Mouse (Mus musculus) megakaryocyte-erythroid progenitor cell, adult 5-6 weeks (primary cell): ENCODE measurements around the gene Tmem138. TPM values are rescaled to one million over a fixed set of nuclear protein-coding genes. Genes with fewer than 3 reads are reported as not detected.
"Not testable (repeated sequence)": the region's sequence is repeated elsewhere in the genome, so short reads cannot be mapped to it uniquely, and the experiment has no call there.

Experiments used
- ATAC-seq: replicated peaks from 2 replicates; pipeline ENCODE4 v1.8.0; 2016; ENCODE audit warnings: mild to moderate bottlenecking, inconsistent platforms; ENCODE audit not compliant: severe bottlenecking, poor library complexity, low FRiP score, low TSS enrichment
- total RNA-seq, 2 experiments: library from RNA; stranded (forward) in 1 of 2; stranded (reverse) in 1 of 2; fragments of 200-1000, 215-1000 nt in 1 of 2; fragments of >200 nt in 1 of 2; fragmentation: Nextera tagmentation in 1 of 2; gene quantifications; 2 replicates each; pipeline ENCODE4 v1.2.3; 2014 to 2017

The Tmem138 gene
- total RNA-seq, 2 experiments from 2014 or later = 7.2 to 51.9 TPM

GRCm38 (mm10) chr19:10580761-10581160 lies 3.6 kb upstream of the Tmem138 start:
- ATAC-seq = no peak

- ATAC-seq = no peak
Observed at GRCm38 (mm10) chr19:10580102-10580501, 2.9 kb upstream of the Tmem138 start.

DNA sequence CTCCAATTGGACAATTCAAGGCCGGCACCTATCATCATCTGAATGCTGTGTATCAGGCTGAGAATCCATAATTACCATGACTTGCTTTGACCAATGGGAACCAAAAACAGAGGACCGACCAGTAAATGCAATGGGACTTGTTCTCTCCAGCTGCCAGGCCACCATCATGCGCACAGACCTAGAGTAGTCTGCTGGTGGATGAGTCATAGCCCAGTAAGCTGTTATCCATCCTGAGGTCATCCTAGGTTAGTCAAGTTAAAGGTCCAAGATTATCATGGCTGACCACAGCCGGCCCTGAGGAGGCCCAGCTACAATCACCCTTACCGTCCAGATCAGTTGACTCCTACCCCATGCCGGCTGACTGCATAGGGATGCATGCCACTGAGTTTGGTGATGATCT lies 7.5 kb downstream of the Tmem138 start:
- no peak for ATAC-seq

DNA sequence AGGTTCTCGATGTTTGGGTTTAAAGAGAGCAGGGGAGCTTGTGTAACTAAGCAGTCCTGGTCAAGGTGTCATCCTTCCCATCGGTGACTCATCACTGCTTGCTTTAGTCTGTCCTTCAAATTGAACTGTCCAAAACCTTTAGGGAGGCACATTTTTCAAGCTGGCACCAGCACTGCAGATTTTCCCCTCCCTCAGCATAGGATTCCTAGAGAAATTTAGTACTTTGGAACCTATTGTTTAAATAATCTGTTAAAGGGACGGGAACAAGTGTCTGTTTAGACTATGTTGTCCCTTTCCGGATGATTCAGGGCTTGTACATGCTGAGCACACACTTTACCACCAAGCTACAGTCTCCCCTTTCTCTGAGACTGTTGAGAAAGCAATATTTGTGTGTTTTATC lies 11.9 kb downstream of the Tmem138 start:
- no peak for ATAC-seq

DNA sequence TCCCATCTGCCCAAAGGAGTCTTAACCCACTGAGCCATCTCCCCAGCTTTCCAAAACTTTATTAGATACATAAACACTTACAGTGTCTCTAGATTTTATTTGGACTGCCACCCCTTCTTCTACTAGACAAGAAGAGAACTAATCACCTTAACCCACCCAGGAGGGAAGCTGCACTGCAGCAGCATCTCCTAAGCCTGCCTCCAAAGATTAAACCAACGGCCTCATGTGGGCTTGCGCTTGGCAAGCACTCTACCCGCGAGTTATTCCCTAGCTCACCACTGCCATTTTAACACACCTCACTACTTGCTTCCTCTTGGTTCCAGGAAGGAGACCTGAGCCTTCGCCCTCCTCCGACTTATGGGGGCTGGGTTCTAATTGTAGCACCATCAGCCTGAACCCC lies 12.9 kb downstream of the Tmem138 start:
- peak; percentile 80 for ATAC-seq

DNA sequence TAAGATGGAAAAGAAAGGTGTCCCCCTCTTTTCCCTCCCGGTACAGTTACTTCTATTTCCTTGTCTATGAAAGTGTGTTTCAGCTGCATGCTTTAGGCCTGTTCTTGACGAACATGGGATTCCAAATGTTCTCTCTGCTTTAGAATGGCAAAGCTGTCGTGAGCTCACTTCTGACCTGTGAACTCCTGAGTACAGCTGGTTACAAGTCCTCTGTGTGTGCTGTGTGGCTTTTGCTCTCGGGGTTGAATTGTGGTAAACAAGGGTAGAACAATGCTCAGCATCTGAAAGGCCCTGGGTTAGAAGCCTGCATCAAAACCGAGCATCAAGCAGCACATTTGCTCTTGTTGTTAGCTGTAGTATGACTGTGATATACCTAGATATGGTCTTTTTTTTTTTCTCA lies 14.8 kb downstream of the Tmem138 start:
- ATAC-seq = no peak

GRCm38 (mm10) chr19:10561558-10562314 lies 15.4 kb downstream of the Tmem138 start:
- ATAC-seq = no peak

DNA sequence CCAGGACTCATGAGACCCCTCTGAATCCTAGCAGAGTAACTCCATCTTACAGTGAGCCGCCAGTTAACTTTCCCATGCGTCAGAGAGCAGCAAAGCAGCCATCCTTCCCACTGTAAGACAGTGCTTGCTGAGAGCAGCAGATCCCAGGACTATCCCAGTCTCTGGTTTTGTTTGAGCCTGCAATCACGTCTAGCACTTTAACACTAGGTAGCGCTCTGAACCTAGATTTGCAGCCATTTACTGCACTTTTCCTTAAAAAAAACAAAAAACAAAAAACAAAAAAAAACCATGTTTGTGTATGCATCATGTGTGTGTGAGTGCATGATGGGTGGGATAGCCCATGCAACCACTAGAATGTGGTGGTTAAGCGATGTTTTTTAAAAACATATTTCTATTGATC lies 17.1 kb downstream of the Tmem138 start:
- no peak for ATAC-seq

DNA sequence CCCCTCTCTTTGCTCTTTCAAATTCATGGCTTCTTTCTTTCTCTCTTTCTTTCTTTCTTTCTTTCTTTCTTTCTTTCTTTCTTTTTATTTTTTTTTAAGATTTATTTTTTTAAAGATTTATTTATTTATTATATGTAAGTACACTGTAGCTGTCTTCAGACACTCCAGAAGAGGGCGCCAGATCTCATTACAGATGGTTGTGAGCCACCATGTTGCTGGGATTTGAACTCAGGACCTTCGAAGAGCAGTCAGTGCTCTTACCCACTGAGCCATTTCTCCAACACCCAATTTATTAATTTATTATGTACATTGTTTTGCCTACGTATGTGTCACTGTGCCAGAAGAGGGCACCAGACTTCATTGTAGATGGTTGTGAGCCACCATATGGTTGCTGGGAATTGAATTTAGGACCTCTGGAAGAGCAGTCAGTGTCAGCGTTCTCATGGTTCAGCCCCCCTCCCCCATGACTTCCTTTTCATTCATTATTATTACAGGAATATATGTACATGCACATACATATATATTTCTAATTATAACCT lies 19.3 kb downstream of the Tmem138 start:
- ATAC-seq = not testable (repeated sequence)

DNA sequence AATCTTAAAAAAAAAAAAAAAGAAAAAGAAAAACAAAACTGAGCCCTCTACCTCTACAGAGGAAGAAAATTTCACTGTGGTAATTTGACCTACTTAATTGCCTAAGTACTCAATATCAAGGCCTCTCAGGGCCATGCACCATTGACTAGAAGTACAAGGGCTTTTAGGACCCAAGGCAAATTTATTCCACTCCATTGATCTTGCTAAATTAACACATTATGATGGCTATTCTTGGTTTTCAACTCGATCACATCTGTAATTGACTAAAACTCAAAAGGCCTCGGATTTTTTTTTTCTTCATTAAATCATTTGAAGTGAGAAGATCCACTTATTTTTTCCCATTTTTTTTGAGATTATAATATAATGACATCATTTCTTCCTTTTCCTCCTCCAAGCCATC lies 19.7 kb downstream of the Tmem138 start:
- no peak for ATAC-seq

DNA sequence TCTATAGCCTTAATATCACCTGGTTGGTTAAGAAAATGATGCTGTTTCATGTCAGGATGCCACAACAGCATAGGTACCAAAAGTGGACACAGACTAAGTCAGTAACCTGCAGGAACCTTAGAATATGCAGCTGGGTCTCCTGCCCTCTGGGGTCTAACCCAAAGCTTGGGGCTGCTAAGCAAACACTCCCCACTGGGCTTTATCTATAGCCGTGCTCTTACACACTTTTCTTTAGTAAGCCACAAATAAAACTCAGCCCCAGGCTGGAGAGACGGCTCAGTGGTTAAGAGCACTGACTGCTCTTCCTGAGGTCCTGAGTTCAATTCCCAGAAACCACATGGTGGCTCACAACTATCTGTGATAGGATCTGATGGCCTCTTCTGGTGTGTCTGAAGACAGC lies 20.2 kb downstream of the Tmem138 start:
- no peak for ATAC-seq

GRCm38 (mm10) chr19:10555624-10556510 lies 21.3 kb downstream of the Tmem138 start, which contains the start of gene Tmem216:
Gene Tmem216, minus strand, starts transcription at chr19:10556238.
- peak; percentile 98 for ATAC-seq

DNA sequence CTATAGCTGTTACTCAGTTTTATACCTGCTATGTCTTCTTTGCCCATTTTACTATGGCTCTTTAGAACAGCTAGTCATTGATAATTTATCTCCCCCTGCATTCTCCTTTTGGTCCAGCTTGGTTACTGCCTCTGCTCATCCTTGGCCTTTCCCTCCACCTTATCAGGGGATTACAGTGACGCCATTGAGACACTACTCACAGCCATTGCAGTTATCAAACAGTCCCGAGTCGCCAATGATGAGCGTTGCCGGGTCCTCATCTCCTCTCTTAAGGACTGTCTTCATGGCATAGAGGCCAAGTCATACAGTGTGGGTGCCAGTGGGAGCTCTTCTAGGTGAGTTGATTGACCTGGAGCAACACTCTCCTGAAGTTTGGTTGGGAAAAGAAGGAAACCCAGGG lies 37.7 kb downstream of the Tmem138 start:
- ATAC-seq = peak; percentile 59

GRCm38 (mm10) chr19:10530082-10530481 lies 47.1 kb downstream of the Tmem138 start:
- no peak for ATAC-seq

GRCm38 (mm10) chr19:10525910-10526309 lies 51.3 kb downstream of the Tmem138 start, which contains the start of gene Sdhaf2:
Gene Sdhaf2, minus strand, starts transcription at chr19:10526142.
- ATAC-seq = 0 out of 2 replicates have a peak, but pooled peaks have one; percentile 29

DNA sequence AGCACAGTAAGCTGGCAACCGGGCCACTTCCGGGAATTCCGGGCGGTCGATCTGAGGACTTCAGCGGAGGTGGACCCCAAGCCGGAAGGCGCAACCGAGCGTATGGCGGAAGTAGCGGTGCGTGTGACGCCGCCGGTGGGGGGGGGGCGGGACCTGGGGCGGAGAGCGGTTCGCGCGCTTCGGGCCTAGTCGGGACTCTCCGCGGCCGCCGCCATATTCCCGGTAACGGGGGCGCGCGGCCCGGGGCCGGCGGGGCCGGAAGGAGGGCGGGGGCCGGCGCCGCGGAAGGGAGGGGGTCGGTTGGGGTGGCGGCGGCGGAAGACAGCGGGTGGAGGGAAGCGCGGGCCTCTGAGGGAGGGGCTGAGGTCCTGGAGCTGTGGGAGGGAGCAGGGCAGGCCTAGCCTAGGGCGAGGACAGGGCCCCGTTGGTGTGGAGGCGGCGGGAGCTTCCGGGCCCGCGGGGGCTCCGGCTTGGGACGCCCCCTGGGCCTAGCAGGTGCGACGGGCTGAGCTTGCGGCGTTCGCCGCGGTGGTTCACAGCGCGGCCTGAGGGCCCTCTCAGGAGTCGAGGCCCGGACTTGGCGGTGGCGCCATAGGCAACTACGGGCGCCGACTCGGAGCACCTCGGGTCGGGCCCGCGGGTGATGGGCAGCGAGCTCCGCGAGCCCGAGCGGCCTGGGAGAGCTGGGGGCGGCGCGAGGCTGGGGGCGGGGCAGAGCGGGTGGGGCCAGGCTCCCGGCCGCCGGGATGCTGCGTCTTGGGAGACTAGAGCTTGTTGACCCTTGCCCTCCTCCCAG lies 51.9 kb downstream of the Tmem138 start, which contains the start of gene Cpsf7:
Gene Cpsf7, plus strand, starts transcription at position 161 of the 796 bp plus-strand sequence.
- peak; percentile 82 for ATAC-seq

DNA sequence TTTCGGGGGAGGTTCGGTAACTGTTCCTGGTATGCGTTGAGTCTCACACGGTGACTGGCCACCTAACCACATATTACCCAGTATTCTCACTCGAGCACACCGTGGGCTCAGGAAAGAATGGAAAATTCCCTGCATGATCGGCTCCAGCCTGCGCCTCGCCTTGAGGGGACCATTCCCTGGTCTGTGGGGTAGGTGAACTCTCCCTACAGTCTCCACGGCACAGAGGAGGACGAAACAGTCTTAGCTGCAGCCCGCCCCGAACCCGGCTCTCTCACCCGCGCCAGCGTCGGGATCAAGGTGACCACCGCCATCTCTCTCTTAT lies 52.4 kb downstream of the Tmem138 start:
- ATAC-seq = no peak

GRCm38 (mm10) chr19:10523483-10524080 lies 53.6 kb downstream of the Tmem138 start:
- ATAC-seq = peak; percentile 41

- ATAC-seq = no peak
Observed at GRCm38 (mm10) chr19:10521926-10522325, 55.2 kb downstream of the Tmem138 start.
